Mouse (Mus musculus) limb, embryonic 14.5 days (tissue): ENCODE measurements around the gene Plekhh2. TPM values are rescaled to one million over a fixed set of nuclear protein-coding genes. Genes with fewer than 3 reads are reported as not detected.

Experiments used
- ATAC-seq: fragments of 200-750 bp; cut with Nextera tagmentation; 2 replicates; pipeline ENCODE4 v1.8.0; 2017; ENCODE audit warnings: low read depth, moderate number of reproducible peaks, moderate TSS enrichment; ENCODE audit not compliant: low FRiP score
- DNase-seq: peaks from one replicate; pipeline ENCODE4 v3.0.0-alpha.2; 2015; ENCODE audit warnings: low spot score
- H3K27ac ChIP-seq: fragments of 300-500 bp; sonication (generic); replicated peaks from 2 replicates; pipeline ENCODE4 v1.5.1; 2014; ENCODE audit warnings: low read depth, mild to moderate bottlenecking, low read length, moderate library complexity, mixed read lengths
- H3K27me3 ChIP-seq: fragments of 300-500 bp; sonication (generic); 2 replicates; pipeline ENCODE4 v1.6.1; 2014; ENCODE audit warnings: low read length, mixed read lengths; ENCODE audit not compliant: control insufficient read depth, insufficient read depth
- H3K36me3 ChIP-seq: fragments of 300-500 bp; sonication (generic); 2 replicates; pipeline ENCODE4 v1.6.1; 2014; ENCODE audit warnings: mild to moderate bottlenecking, low read length, moderate library complexity, mixed read lengths; ENCODE audit not compliant: control insufficient read depth, insufficient read depth
- H3K4me1 ChIP-seq: fragments of 300-500 bp; sonication (generic); 2 replicates; pipeline ENCODE4 v1.6.1; 2014; ENCODE audit warnings: antibody characterized with exemption, low read length, mixed read lengths; ENCODE audit not compliant: control insufficient read depth, insufficient read depth
- H3K4me2 ChIP-seq: fragments of 300-500 bp; sonication (generic); replicated peaks from 2 replicates; pipeline ENCODE4 v1.6.1; 2014; ENCODE audit warnings: low read depth, mild to moderate bottlenecking, low read length, moderate library complexity; ENCODE audit not compliant: severe bottlenecking
- H3K4me3 ChIP-seq: fragments of 300-500 bp; sonication (generic); replicated peaks from 2 replicates; pipeline ENCODE4 v1.5.1; 2014; ENCODE audit warnings: low read length
- H3K9ac ChIP-seq: fragments of 300-500 bp; sonication (generic); 2 replicates; pipeline ENCODE4 v1.6.1; 2014; ENCODE audit warnings: mild to moderate bottlenecking, low read depth, low read length, moderate library complexity; ENCODE audit not compliant: severe bottlenecking
- H3K9me3 ChIP-seq: fragments of 300-500 bp; sonication (generic); 2 replicates; pipeline ENCODE4 v1.6.1; 2016; ENCODE audit warnings: low read length; ENCODE audit not compliant: control insufficient read depth
- POLR2A ChIP-seq: fragments of 200-500 bp; IDR thresholded peaks from 2 replicates; pipeline ENCODE4 v1.8.0; 2012; ENCODE audit warnings: inconsistent platforms, mild to moderate bottlenecking, moderate library complexity, borderline replicate concordance; ENCODE audit not compliant: insufficient read depth, insufficient read length; ENCODE audit errors: extremely low read depth
- WGBS: fragments of 180-500 bp; shearing (Covaris S2); extraction: QIAGEN DNeasy Blood & Tissue Kit; methylation state at CpG from one replicate; pipeline ENCODE4 v1.1.7; 2014; 5-methylcytosine and 5-hydroxymethylcytosine counted together
- polyA plus RNA-seq, 2 experiments: library from polyadenylated mRNA; depleted of rRNA in 1 of 2; stranded (reverse) in 1 of 2; unstranded in 1 of 2; fragments of >200 nt; fragmentation: Nextera tagmentation in 1 of 2; extraction: Ambion mirVana in 1 of 2; gene quantifications; 2 replicates each; pipeline versions ENCODE4 v1.2.1 to v1.2.3; 2012 to 2014

Plekhh2 gene
- polyA plus RNA-seq, 2 experiments = 12.8 to 24.5 TPM

GRCm38 (mm10) chr17:84596501-84596900 lies 84.8 kb downstream of the Plekhh2 start:
- no peak for TF ChIP-seq POLR2A
- Histone ChIP-seq H3K36me3 (peaks cover 36% of the 10 kb centered on the region), H3K4me1 (peaks cover 30% of the 10 kb centered on the region), H3K4me2 (peak overlapping the region; percentile 14), H3K9me3 (no peaks in the 10 kb centered on the region), H3K4me3 (no peak overlapping the region), H3K27me3 (no peaks in the 10 kb centered on the region), H3K27ac (peak overlapping the region; percentile 21), H3K9ac (no peak overlapping the region)
- 37% methylated on average over 7 of the region's 7 CpGs for WGBS
- DNase-seq (no peak), ATAC-seq (peak; percentile 39; the same call in 1 of the 2 replicates)

GRCm38 (mm10) chr17:84597859-84598258 lies 86.2 kb downstream of the Plekhh2 start:
- TF ChIP-seq POLR2A = no peak
- Histone ChIP-seq H3K27ac (no peak overlapping the region), H3K9ac (no peak overlapping the region), H3K4me3 (no peak overlapping the region), H3K27me3 (no peaks in the 10 kb centered on the region), H3K9me3 (no peaks in the 10 kb centered on the region), H3K4me2 (no peak overlapping the region), H3K36me3 (peaks cover 32% of the 10 kb centered on the region), H3K4me1 (peaks cover 32% of the 10 kb centered on the region)
- ATAC-seq (no peak), DNase-seq (no peak)
- WGBS = 92% methylated on average over 12 of the region's 12 CpGs

- H3K27ac ChIP-seq = peak overlapping the region; percentile 44; the same call in 1 of the 2 replicates
- no peak overlapping the region for H3K9ac ChIP-seq
- 37% methylated on average over 7 of the region's 7 CpGs for WGBS
Observed at GRCm38 (mm10) chr17:84598928-84599327, 87.2 kb downstream of the Plekhh2 start.

GRCm38 (mm10) chr17:84600051-84600983 lies 88.6 kb downstream of the Plekhh2 start:
- 60% methylated on average over 9 of the region's 9 CpGs for WGBS
- no peak for ATAC-seq
- Histone ChIP-seq H3K4me3 (no peak overlapping the region), H3K36me3 (peaks cover 39% of the 10 kb centered on the region), H3K9me3 (no peaks in the 10 kb centered on the region), H3K4me1 (peaks cover 32% of the 10 kb centered on the region), H3K9ac (no peak overlapping the region), H3K27ac (peak overlapping the region; percentile 48; the same call in 1 of the 2 replicates), H3K4me2 (no peak overlapping the region), H3K27me3 (no peaks in the 10 kb centered on the region)
- DNase-seq = no peak
- no peak for TF ChIP-seq POLR2A

More at GRCm38 (mm10) chr17:84598928-84599327, 87.2 kb downstream of the Plekhh2 start:
- Histone ChIP-seq H3K4me1 (peaks cover 32% of the 10 kb centered on the region), H3K36me3 (peaks cover 36% of the 10 kb centered on the region), H3K4me2 (no peak overlapping the region), H3K9me3 (no peaks in the 10 kb centered on the region), H3K27me3 (no peaks in the 10 kb centered on the region), H3K4me3 (no peak overlapping the region)
- no peak for TF ChIP-seq POLR2A
- DNase-seq = no peak
- peak; percentile 51; the same call in 1 of the 2 replicates for ATAC-seq

GRCm38 (mm10) chr17:84601805-84602204 lies 90.1 kb downstream of the Plekhh2 start:
- 79% methylated on average over 5 of the region's 5 CpGs for WGBS
- no peak for TF ChIP-seq POLR2A
- peaks cover 41% of the 10 kb centered on the region for H3K36me3 ChIP-seq
- no peak overlapping the region for H3K4me2 ChIP-seq
- H3K4me1 ChIP-seq = peaks cover 20% of the 10 kb centered on the region; the same call in 1 of the 2 replicates
- no peak overlapping the region for H3K4me3 ChIP-seq
- no peak overlapping the region for H3K9ac ChIP-seq
- H3K27me3 ChIP-seq = no peaks in the 10 kb centered on the region
- 0 out of 2 replicates have a peak, but pooled peaks have one; percentile 19 for ATAC-seq
- no peak for DNase-seq
- no peak overlapping the region for H3K27ac ChIP-seq
- no peaks in the 10 kb centered on the region for H3K9me3 ChIP-seq
